Mouse (Mus musculus): ENCODE results near the gene Ier3. TPM values are rescaled to one million over a fixed set of nuclear protein-coding genes. Genes with fewer than 3 reads are reported as not detected.
A peak's percentile ranks its signal among the peaks of the same experiment; 100 is the strongest.

Ier3 gene
- polyA plus RNA-seq, 1 experiment from 2014 or later: 18.6 TPM

- Histone ChIP-seq H3K36me3 (replicated peaks; ENCODE audit: insufficient read depth, low read length) (peaks cover 15% of the 10 kb centered on the region), H3K27me3 (ENCODE audit: insufficient read depth, low read length) (peaks cover 2% of the 10 kb centered on the region; the same call in 1 of the 2 replicates), H3K9me3 (ENCODE audit: low read length) (no peaks in the 10 kb centered on the region), H3K27ac (ENCODE audit: low read depth) (no peak overlapping the region), H3K4me3 (ENCODE audit: low read depth, low read length) (no peak overlapping the region), H3K4me2 (ENCODE audit: low read depth, low read length) (no peak overlapping the region), H3K9ac (replicated peaks) (no peak overlapping the region), H3K4me1 (ENCODE audit: insufficient read depth) (peaks cover 15% of the 10 kb centered on the region)
- TF ChIP-seq CTCF (IDR thresholded peaks at IDR 0.05; ENCODE audit: low read depth) (no peak), EP300 (IDR thresholded peaks at IDR 0.05; ENCODE audit: low read depth) (no peak)
- ATAC-seq (no peak), DNase-seq (no peak)
- WGBS (ENCODE audit: insufficient replicate concordance): 73% methylated on average over 1 of the region's 1 CpGs
Measured at GRCm38 (mm10) chr17:35859371-35859770, 37.9 kb downstream of the Ier3 start.

GRCm38 (mm10) chr17:35859835-35860234 is 38.4 kb downstream of the Ier3 start:
- H3K9ac ChIP-seq (replicated peaks): no peak overlapping the region
- TF ChIP-seq EP300 (IDR thresholded peaks at IDR 0.05; ENCODE audit: low read depth) (no peak), CTCF (IDR thresholded peaks at IDR 0.05; ENCODE audit: low read depth) (no peak)
- H3K36me3 ChIP-seq (replicated peaks; ENCODE audit: insufficient read depth, low read length): peaks cover 13% of the 10 kb centered on the region
- H3K4me2 ChIP-seq (ENCODE audit: low read depth, low read length): no peak overlapping the region
- no peak for DNase-seq
- ATAC-seq: no peak
- H3K9me3 ChIP-seq (ENCODE audit: low read length): no peaks in the 10 kb centered on the region
- H3K4me3 ChIP-seq (ENCODE audit: low read depth, low read length): no peak overlapping the region
- 65% methylated on average over 2 of the region's 2 CpGs for WGBS (ENCODE audit: insufficient replicate concordance)
- peaks cover 6% of the 10 kb centered on the region; the same call in 1 of the 2 replicates for H3K27me3 ChIP-seq (ENCODE audit: insufficient read depth, low read length)
- peaks cover 15% of the 10 kb centered on the region for H3K4me1 ChIP-seq (ENCODE audit: insufficient read depth)
- no peak overlapping the region for H3K27ac ChIP-seq (ENCODE audit: low read depth)

- peaks cover 25% of the 10 kb centered on the region for H3K4me1 ChIP-seq (ENCODE audit: insufficient read depth)
- H3K9me3 ChIP-seq (ENCODE audit: low read length): no peaks in the 10 kb centered on the region
- H3K4me2 ChIP-seq (ENCODE audit: low read depth, low read length): peak overlapping the region; percentile 96
- DNase-seq (no peak), ATAC-seq (peak; percentile 27; the same call in 1 of the 2 replicates)
- 4% methylated on average over 12 of the region's 12 CpGs for WGBS (ENCODE audit: insufficient replicate concordance)
- peaks cover 13% of the 10 kb centered on the region for H3K36me3 ChIP-seq (replicated peaks; ENCODE audit: insufficient read depth, low read length)
- H3K27me3 ChIP-seq (ENCODE audit: insufficient read depth, low read length): peaks cover 14% of the 10 kb centered on the region
- peak overlapping the region; percentile 91 for H3K4me3 ChIP-seq (ENCODE audit: low read depth, low read length)
- TF ChIP-seq EP300 (IDR thresholded peaks at IDR 0.05; ENCODE audit: low read depth): no peak
- no peak for TF ChIP-seq CTCF (IDR thresholded peaks at IDR 0.05; ENCODE audit: low read depth)
- H3K9ac ChIP-seq (replicated peaks): peak overlapping the region; percentile 84
- no peak overlapping the region; the same call in 1 of the 2 replicates for H3K27ac ChIP-seq (ENCODE audit: low read depth)
Measured at GRCm38 (mm10) chr17:35860831-35861197, 39.3 kb downstream of the Ier3 start.

- DNase-seq: peak; percentile 91
- Histone ChIP-seq H3K4me3 (ENCODE audit: low read depth, low read length) (peak within 1 kb of the TSS; percentile 91), H3K27ac (ENCODE audit: low read depth) (peak within 1 kb of the TSS; percentile 86), H3K27me3 (ENCODE audit: insufficient read depth, low read length) (peaks cover 19% of the 10 kb centered on the region), H3K4me2 (ENCODE audit: low read depth, low read length) (peak within 1 kb of the TSS; percentile 96), H3K4me1 (ENCODE audit: insufficient read depth) (peaks cover 28% of the 10 kb centered on the region), H3K36me3 (replicated peaks; ENCODE audit: insufficient read depth, low read length) (peaks cover 13% of the 10 kb centered on the region), H3K9ac (replicated peaks) (peak within 1 kb of the TSS; percentile 84), H3K9me3 (ENCODE audit: low read length) (no peaks in the 10 kb centered on the region)
- peak; percentile 93 for ATAC-seq
- under 1% methylated on average over 47 of the region's 47 CpGs for WGBS (ENCODE audit: insufficient replicate concordance)
- TF ChIP-seq EP300 (IDR thresholded peaks at IDR 0.05; ENCODE audit: low read depth) (no peak), CTCF (IDR thresholded peaks at IDR 0.05; ENCODE audit: low read depth) (peak; percentile 67)
Measured at GRCm38 (mm10) chr17:35861198-35861857, 39.8 kb downstream of the Ier3 start, which contains the start of gene Nrm. Gene Nrm, plus strand, starts transcription at chr17:35861318.

- WGBS (ENCODE audit: insufficient replicate concordance): 40% methylated on average over 10 of the region's 10 CpGs
- peaks cover 39% of the 10 kb centered on the region for H3K27me3 ChIP-seq (ENCODE audit: insufficient read depth, low read length)
- ATAC-seq: no peak
Measured at GRCm38 (mm10) chr17:35864832-35865353, 43.4 kb downstream of the Ier3 start.

GRCm38 (mm10) chr17:35865481-35866280 is 44.2 kb downstream of the Ier3 start, which contains the start of gene Ppp1r18:
Gene Ppp1r18, plus strand, starts transcription at chr17:35865593.
- WGBS (ENCODE audit: insufficient replicate concordance): under 1% methylated on average over 38 of the region's 48 CpGs
- TF ChIP-seq EP300 (IDR thresholded peaks at IDR 0.05; ENCODE audit: low read depth) (no peak), CTCF (IDR thresholded peaks at IDR 0.05; ENCODE audit: low read depth) (no peak)
- peak within 1 kb of the TSS; percentile 79 for H3K4me2 ChIP-seq (ENCODE audit: low read depth, low read length)
- peaks cover 32% of the 10 kb centered on the region for H3K4me1 ChIP-seq (ENCODE audit: insufficient read depth)
- H3K9me3 ChIP-seq (ENCODE audit: low read length): no peaks in the 10 kb centered on the region
- H3K27ac ChIP-seq (ENCODE audit: low read depth): peak within 1 kb of the TSS; percentile 95
- peak; percentile 77 for DNase-seq
- peak; percentile 4; the same call in 1 of the 2 replicates for ATAC-seq
- peak within 1 kb of the TSS; percentile 61 for H3K9ac ChIP-seq (replicated peaks)
- 0 out of 2 replicates have a peak, but pooled peaks cover 3% of the 10 kb centered on the region for H3K36me3 ChIP-seq (replicated peaks; ENCODE audit: insufficient read depth, low read length)
- peaks cover 39% of the 10 kb centered on the region for H3K27me3 ChIP-seq (ENCODE audit: insufficient read depth, low read length)
- H3K4me3 ChIP-seq (ENCODE audit: low read depth, low read length): peak within 1 kb of the TSS; percentile 55

More at GRCm38 (mm10) chr17:35864832-35865353, 43.4 kb downstream of the Ier3 start:
- peak overlapping the region; percentile 95 for H3K27ac ChIP-seq (ENCODE audit: low read depth)
- 0 out of 2 replicates have a peak, but pooled peaks cover 3% of the 10 kb centered on the region for H3K36me3 ChIP-seq (replicated peaks; ENCODE audit: insufficient read depth, low read length)
- TF ChIP-seq CTCF (IDR thresholded peaks at IDR 0.05; ENCODE audit: low read depth): no peak
- TF ChIP-seq EP300 (IDR thresholded peaks at IDR 0.05; ENCODE audit: low read depth): no peak
- H3K4me3 ChIP-seq (ENCODE audit: low read depth, low read length): peak overlapping the region; percentile 55
- H3K4me1 ChIP-seq (ENCODE audit: insufficient read depth): peaks cover 32% of the 10 kb centered on the region
- H3K9ac ChIP-seq (replicated peaks): 0 out of 2 replicates have a peak overlapping the region, but pooled peaks have one; percentile 61
- H3K4me2 ChIP-seq (ENCODE audit: low read depth, low read length): peak overlapping the region; percentile 79
- H3K9me3 ChIP-seq (ENCODE audit: low read length): no peaks in the 10 kb centered on the region
- DNase-seq: no peak

Measured in liver, postnatal 0 days (tissue).